Mouse (Mus musculus): ENCODE data around the gene Sez6.

Gene Sez6

GRCm38 (mm10) chr11:77950125-77950685, 19.6 kb downstream of the Sez6 start:
- DNase-seq (ENCODE audit: low read depth): no peak

GRCm38 (mm10) chr11:77950797-77951228, 20.2 kb downstream of the Sez6 start:
- no peak for DNase-seq (ENCODE audit: low read depth)

- peak; percentile 31 for DNase-seq (ENCODE audit: low read depth)
Measured at GRCm38 (mm10) chr11:77953671-77954070, 23.1 kb downstream of the Sez6 start.

GRCm38 (mm10) chr11:77956428-77956827, 25.8 kb downstream of the Sez6 start:
- DNase-seq (ENCODE audit: low read depth): no peak

- no peak for DNase-seq (ENCODE audit: low read depth)
Measured at GRCm38 (mm10) chr11:77958268-77958667, 27.7 kb downstream of the Sez6 start.

- DNase-seq (ENCODE audit: low read depth): no peak
Measured at GRCm38 (mm10) chr11:77958932-77959331, 28.3 kb downstream of the Sez6 start.

- DNase-seq (ENCODE audit: low read depth): no peak
Measured at GRCm38 (mm10) chr11:77960199-77960598, 29.6 kb downstream of the Sez6 start.

GRCm38 (mm10) chr11:77960898-77961297, 30.3 kb downstream of the Sez6 start:
- DNase-seq (ENCODE audit: low read depth): no peak

- DNase-seq (ENCODE audit: low read depth): no peak
Measured at GRCm38 (mm10) chr11:77962946-77963345, 32.3 kb downstream of the Sez6 start.

- no peak for DNase-seq (ENCODE audit: low read depth)
Measured at GRCm38 (mm10) chr11:77964415-77965095, 34.0 kb downstream of the Sez6 start.

- DNase-seq (ENCODE audit: low read depth): no peak
Measured at GRCm38 (mm10) chr11:77965101-77966036, 34.8 kb downstream of the Sez6 start.

GRCm38 (mm10) chr11:77966037-77966391, 35.4 kb downstream of the Sez6 start:
- DNase-seq (ENCODE audit: low read depth): no peak

GRCm38 (mm10) chr11:77967114-77967513, 36.5 kb downstream of the Sez6 start:
- peak; percentile 83 for DNase-seq (ENCODE audit: low read depth)

GRCm38 (mm10) chr11:77968786-77969185, 38.2 kb downstream of the Sez6 start:
- DNase-seq (ENCODE audit: low read depth): no peak

- DNase-seq (ENCODE audit: low read depth): no peak
Measured at GRCm38 (mm10) chr11:77970718-77971117, 40.1 kb downstream of the Sez6 start.

GRCm38 (mm10) chr11:77973520-77973919, 42.9 kb downstream of the Sez6 start:
- DNase-seq (ENCODE audit: low read depth): no peak

GRCm38 (mm10) chr11:77974325-77974724, 43.7 kb downstream of the Sez6 start:
- DNase-seq (ENCODE audit: low read depth): no peak

- no peak for DNase-seq (ENCODE audit: low read depth)
Measured at GRCm38 (mm10) chr11:77975873-77976272, 45.3 kb downstream of the Sez6 start.

- no peak for DNase-seq (ENCODE audit: low read depth)
Measured at GRCm38 (mm10) chr11:77978161-77978560, 47.6 kb downstream of the Sez6 start.

- no peak for DNase-seq (ENCODE audit: low read depth)
Measured at GRCm38 (mm10) chr11:77979221-77979809, 48.7 kb downstream of the Sez6 start.

GRCm38 (mm10) chr11:77980281-77981204, 49.9 kb downstream of the Sez6 start:
- DNase-seq (ENCODE audit: low read depth): peak; percentile 64
